Mouse (Mus musculus): Measurements from ENCODE around the gene Rgma. TPM values are rescaled to one million over a fixed set of nuclear protein-coding genes. Genes with fewer than 3 reads are reported as not detected.

Gene Rgma
- polyA plus RNA-seq, 1 experiment: 33.5 TPM

- H3K4me1 ChIP-seq (ENCODE audit: control insufficient read depth, insufficient read depth, low read length): no peaks in the 10 kb centered on the region; the same call in 1 of the 2 replicates
- WGBS: 79% methylated on average over 3 of the region's 3 CpGs
- DNase-seq: no peak
Measured at GRCm38 (mm10) chr7:73403538-73403937, 28.2 kb downstream of the Rgma start.

GRCm38 (mm10) chr7:73405550-73405949 is 30.2 kb downstream of the Rgma start:
- Histone ChIP-seq H3K27me3 (ENCODE audit: control insufficient read depth, insufficient read depth, low read length) (no peaks in the 10 kb centered on the region), H3K4me3 (replicated peaks; ENCODE audit: insufficient read depth, low read depth, low read length) (no peak overlapping the region), H3K27ac (ENCODE audit: insufficient read depth, low read length) (no peak overlapping the region), H3K4me1 (ENCODE audit: control insufficient read depth, insufficient read depth, low read length) (no peaks in the 10 kb centered on the region)
- 64% methylated on average over 11 of the region's 11 CpGs for WGBS
- DNase-seq: no peak
- TF ChIP-seq CTCF (IDR thresholded peaks at IDR 0.05; ENCODE audit: borderline replicate concordance, insufficient read depth, low read depth, low read length): no peak
- no peak for TF ChIP-seq POLR2A (IDR thresholded peaks at IDR 0.05; ENCODE audit: borderline replicate concordance, insufficient read depth, low read length)

More at GRCm38 (mm10) chr7:73403538-73403937, 28.2 kb downstream of the Rgma start:
- H3K27ac ChIP-seq (ENCODE audit: insufficient read depth, low read length): no peak overlapping the region
- TF ChIP-seq CTCF (IDR thresholded peaks at IDR 0.05; ENCODE audit: borderline replicate concordance, insufficient read depth, low read depth, low read length) (no peak), POLR2A (IDR thresholded peaks at IDR 0.05; ENCODE audit: borderline replicate concordance, insufficient read depth, low read length) (no peak)
- H3K4me3 ChIP-seq (replicated peaks; ENCODE audit: insufficient read depth, low read depth, low read length): no peak overlapping the region
- no peaks in the 10 kb centered on the region for H3K27me3 ChIP-seq (ENCODE audit: control insufficient read depth, insufficient read depth, low read length)

- DNase-seq: no peak
- Histone ChIP-seq H3K27me3 (ENCODE audit: control insufficient read depth, insufficient read depth, low read length) (no peaks in the 10 kb centered on the region), H3K27ac (ENCODE audit: insufficient read depth, low read length) (no peak overlapping the region), H3K4me3 (replicated peaks; ENCODE audit: insufficient read depth, low read depth, low read length) (no peak overlapping the region), H3K4me1 (ENCODE audit: control insufficient read depth, insufficient read depth, low read length) (peaks cover 11% of the 10 kb centered on the region; the same call in 1 of the 2 replicates)
- no peak for TF ChIP-seq CTCF (IDR thresholded peaks at IDR 0.05; ENCODE audit: borderline replicate concordance, insufficient read depth, low read depth, low read length)
- TF ChIP-seq POLR2A (IDR thresholded peaks at IDR 0.05; ENCODE audit: borderline replicate concordance, insufficient read depth, low read length): no peak
- WGBS: 78% methylated on average over 7 of the region's 7 CpGs
Measured at GRCm38 (mm10) chr7:73411523-73411922, 36.2 kb downstream of the Rgma start.

GRCm38 (mm10) chr7:73411986-73412385 is 36.7 kb downstream of the Rgma start:
- Histone ChIP-seq H3K27ac (ENCODE audit: insufficient read depth, low read length) (no peak overlapping the region), H3K4me1 (ENCODE audit: control insufficient read depth, insufficient read depth, low read length) (peaks cover 11% of the 10 kb centered on the region; the same call in 1 of the 2 replicates), H3K4me3 (replicated peaks; ENCODE audit: insufficient read depth, low read depth, low read length) (no peak overlapping the region), H3K27me3 (ENCODE audit: control insufficient read depth, insufficient read depth, low read length) (no peaks in the 10 kb centered on the region)
- 24% methylated on average over 4 of the region's 4 CpGs for WGBS
- TF ChIP-seq POLR2A (IDR thresholded peaks at IDR 0.05; ENCODE audit: borderline replicate concordance, insufficient read depth, low read length): no peak
- TF ChIP-seq CTCF (IDR thresholded peaks at IDR 0.05; ENCODE audit: borderline replicate concordance, insufficient read depth, low read depth, low read length): no peak
- DNase-seq: no peak

GRCm38 (mm10) chr7:73412419-73412818 is 37.1 kb downstream of the Rgma start:
- Histone ChIP-seq H3K4me1 (ENCODE audit: control insufficient read depth, insufficient read depth, low read length) (peaks cover 11% of the 10 kb centered on the region; the same call in 1 of the 2 replicates), H3K27me3 (ENCODE audit: control insufficient read depth, insufficient read depth, low read length) (no peaks in the 10 kb centered on the region), H3K4me3 (replicated peaks; ENCODE audit: insufficient read depth, low read depth, low read length) (no peak overlapping the region), H3K27ac (ENCODE audit: insufficient read depth, low read length) (no peak overlapping the region)
- DNase-seq: no peak
- 43% methylated on average over 7 of the region's 7 CpGs for WGBS
- no peak for TF ChIP-seq POLR2A (IDR thresholded peaks at IDR 0.05; ENCODE audit: borderline replicate concordance, insufficient read depth, low read length)
- no peak for TF ChIP-seq CTCF (IDR thresholded peaks at IDR 0.05; ENCODE audit: borderline replicate concordance, insufficient read depth, low read depth, low read length)

GRCm38 (mm10) chr7:73414192-73414591 is 38.9 kb downstream of the Rgma start:
- DNase-seq: peak in 1 of 2 experiments; percentile 32
- no peak overlapping the region for H3K4me3 ChIP-seq (replicated peaks; ENCODE audit: insufficient read depth, low read depth, low read length)
- TF ChIP-seq CTCF (IDR thresholded peaks at IDR 0.05; ENCODE audit: borderline replicate concordance, insufficient read depth, low read depth, low read length) (no peak), POLR2A (IDR thresholded peaks at IDR 0.05; ENCODE audit: borderline replicate concordance, insufficient read depth, low read length) (no peak)
- H3K4me1 ChIP-seq (ENCODE audit: control insufficient read depth, insufficient read depth, low read length): peaks cover 11% of the 10 kb centered on the region; the same call in 1 of the 2 replicates
- no peak overlapping the region for H3K27ac ChIP-seq (ENCODE audit: insufficient read depth, low read length)
- H3K27me3 ChIP-seq (ENCODE audit: control insufficient read depth, insufficient read depth, low read length): no peaks in the 10 kb centered on the region
- 67% methylated on average over 14 of the region's 14 CpGs for WGBS

- DNase-seq: no peak
- TF ChIP-seq CTCF (IDR thresholded peaks at IDR 0.05; ENCODE audit: borderline replicate concordance, insufficient read depth, low read depth, low read length): no peak
- TF ChIP-seq POLR2A (IDR thresholded peaks at IDR 0.05; ENCODE audit: borderline replicate concordance, insufficient read depth, low read length): no peak
- peaks cover 4% of the 10 kb centered on the region for H3K4me1 ChIP-seq (ENCODE audit: control insufficient read depth, insufficient read depth, low read length)
- 60% methylated on average over 7 of the region's 7 CpGs for WGBS
- no peaks in the 10 kb centered on the region for H3K27me3 ChIP-seq (ENCODE audit: control insufficient read depth, insufficient read depth, low read length)
- H3K4me3 ChIP-seq (replicated peaks; ENCODE audit: insufficient read depth, low read depth, low read length): no peak overlapping the region
- H3K27ac ChIP-seq (ENCODE audit: insufficient read depth, low read length): no peak overlapping the region
Measured at GRCm38 (mm10) chr7:73419375-73419774, 44.1 kb downstream of the Rgma start.

- no peak overlapping the region for H3K27ac ChIP-seq (ENCODE audit: insufficient read depth, low read length)
Measured at GRCm38 (mm10) chr7:73420827-73421226, 45.5 kb downstream of the Rgma start.

More at GRCm38 (mm10) chr7:73420827-73421226, 45.5 kb downstream of the Rgma start:
- peaks cover 12% of the 10 kb centered on the region for H3K4me1 ChIP-seq (ENCODE audit: control insufficient read depth, insufficient read depth, low read length)
- no peak for DNase-seq
- H3K27me3 ChIP-seq (ENCODE audit: control insufficient read depth, insufficient read depth, low read length): no peaks in the 10 kb centered on the region
- TF ChIP-seq CTCF (IDR thresholded peaks at IDR 0.05; ENCODE audit: borderline replicate concordance, insufficient read depth, low read depth, low read length) (no peak), POLR2A (IDR thresholded peaks at IDR 0.05; ENCODE audit: borderline replicate concordance, insufficient read depth, low read length) (no peak)
- H3K4me3 ChIP-seq (replicated peaks; ENCODE audit: insufficient read depth, low read depth, low read length): no peak overlapping the region
- 66% methylated on average over 5 of the region's 5 CpGs for WGBS

Measured in cerebellum, adult 2 months (tissue).